Mouse (Mus musculus): ENCODE measurements around the gene Noct. TPM values are rescaled to one million over a fixed set of nuclear protein-coding genes. Genes with fewer than 3 reads are reported as not detected.
A peak's percentile ranks its signal among the peaks of the same experiment; 100 is the strongest.

Gene Noct
- polyA plus RNA-seq, 1 experiment, result 8.2 TPM

DNA sequence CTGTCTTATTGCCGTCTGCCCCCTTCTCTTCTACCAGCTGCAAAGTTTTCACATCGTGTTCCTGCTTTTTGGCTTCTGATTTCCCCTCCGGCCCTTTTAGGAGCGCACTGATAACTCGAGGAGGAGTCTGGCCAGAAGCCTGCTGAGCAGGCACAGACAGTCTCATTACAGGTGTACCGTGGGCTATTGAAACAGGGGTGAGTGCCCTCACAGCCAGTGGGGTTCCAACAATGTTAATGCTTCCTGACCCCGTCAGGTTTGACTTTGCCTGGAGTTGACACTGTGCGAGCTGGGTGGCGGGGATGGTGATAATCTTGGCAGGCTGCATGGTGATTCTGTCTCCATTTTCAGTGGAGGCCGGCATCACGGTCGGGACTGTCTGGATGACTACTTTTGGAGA, 32.2 kb downstream of the Noct start:
- Histone ChIP-seq H3K4me1 (ENCODE audit: control insufficient read depth, insufficient read depth, low read length) (no peaks in the 10 kb centered on the region), H3K4me3 (replicated peaks; ENCODE audit: extremely low read depth, low read depth, low read length) (no peak overlapping the region)
- 83% methylated on average over 12 of the region's 12 CpGs for WGBS
- DNase-seq, result no peak
- no peak for TF ChIP-seq POLR2A (IDR thresholded peaks at IDR 0.05; ENCODE audit: borderline replicate concordance, extremely low read depth, low read depth, low read length)
- no peak for TF ChIP-seq CTCF (IDR thresholded peaks at IDR 0.05; ENCODE audit: insufficient read depth, low read length)

DNA sequence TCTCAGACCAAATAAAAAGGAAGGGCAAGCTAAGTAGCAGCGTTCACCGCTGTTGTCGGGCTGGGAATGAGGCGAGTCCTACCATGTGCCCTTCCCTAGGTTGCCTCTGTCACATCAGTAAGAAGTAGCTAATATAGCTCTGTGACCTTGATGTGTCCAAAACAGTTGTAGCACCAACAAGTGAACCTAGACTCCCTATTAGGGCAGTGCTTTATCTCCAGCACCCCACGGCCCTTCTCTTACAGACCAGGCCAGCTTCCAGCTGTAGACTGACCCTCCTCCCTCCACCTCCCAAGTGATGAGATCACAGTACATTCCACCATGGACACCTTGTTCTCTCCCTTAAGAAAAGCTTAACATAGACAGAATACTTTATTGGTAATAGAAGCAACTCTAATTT, 33.8 kb downstream of the Noct start:
- H3K4me3 ChIP-seq (replicated peaks; ENCODE audit: extremely low read depth, low read depth, low read length), result no peak overlapping the region
- 89% methylated on average over 5 of the region's 5 CpGs for WGBS
- no peak for DNase-seq
- TF ChIP-seq CTCF (IDR thresholded peaks at IDR 0.05; ENCODE audit: insufficient read depth, low read length) (no peak), POLR2A (IDR thresholded peaks at IDR 0.05; ENCODE audit: borderline replicate concordance, extremely low read depth, low read depth, low read length) (no peak)
- no peaks in the 10 kb centered on the region for H3K4me1 ChIP-seq (ENCODE audit: control insufficient read depth, insufficient read depth, low read length)

DNA sequence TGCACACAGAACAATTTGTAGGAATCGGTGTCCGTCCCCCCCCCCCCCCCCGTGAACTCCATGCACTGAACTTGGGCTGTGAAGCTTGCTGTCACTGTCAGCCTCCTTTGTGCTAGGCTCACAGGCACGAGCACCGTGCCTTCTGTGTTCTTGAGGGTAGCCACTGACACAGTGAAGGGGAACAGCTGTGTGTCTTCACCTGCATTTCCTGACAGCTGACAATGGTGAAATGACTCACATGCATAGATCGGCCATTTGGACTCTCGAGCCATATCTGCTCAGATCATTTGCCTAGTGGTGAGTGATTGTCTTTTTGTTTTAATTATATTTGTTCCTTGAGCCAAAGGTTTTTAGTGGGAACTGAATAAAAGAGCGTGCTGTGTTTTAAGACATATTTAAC, 38.7 kb downstream of the Noct start:
- 74% methylated on average over 8 of the region's 8 CpGs for WGBS
- TF ChIP-seq POLR2A (IDR thresholded peaks at IDR 0.05; ENCODE audit: borderline replicate concordance, extremely low read depth, low read depth, low read length) (no peak), CTCF (IDR thresholded peaks at IDR 0.05; ENCODE audit: insufficient read depth, low read length) (no peak)
- DNase-seq, result no peak
- Histone ChIP-seq H3K4me1 (ENCODE audit: control insufficient read depth, insufficient read depth, low read length) (peaks cover 4% of the 10 kb centered on the region; the same call in 1 of the 2 replicates), H3K4me3 (replicated peaks; ENCODE audit: extremely low read depth, low read depth, low read length) (no peak overlapping the region)

DNA sequence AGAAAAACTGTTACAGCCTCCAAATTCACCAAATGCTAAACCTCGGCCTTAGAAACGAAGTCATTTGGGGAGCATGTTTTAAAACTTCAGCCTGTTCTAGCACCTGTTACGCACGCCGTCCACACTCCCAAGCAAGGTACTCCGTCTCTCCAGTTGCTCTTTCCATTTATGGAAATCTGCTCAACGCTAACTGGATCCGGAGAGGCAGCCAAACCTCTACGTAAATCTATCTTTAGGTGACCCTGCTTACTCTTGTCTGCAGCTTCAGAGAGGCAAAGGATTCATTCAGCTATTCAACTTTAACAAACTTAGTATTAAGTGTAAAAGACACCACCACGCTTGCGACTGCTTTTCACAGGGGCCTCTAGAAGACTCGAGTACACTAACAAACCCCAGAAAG, 44.2 kb downstream of the Noct start:
- Histone ChIP-seq H3K4me3 (replicated peaks; ENCODE audit: extremely low read depth, low read depth, low read length) (no peak overlapping the region), H3K4me1 (ENCODE audit: control insufficient read depth, insufficient read depth, low read length) (peaks cover 12% of the 10 kb centered on the region)
- DNase-seq, result no peak
- WGBS, result 62% methylated on average over 12 of the region's 12 CpGs
- TF ChIP-seq POLR2A (IDR thresholded peaks at IDR 0.05; ENCODE audit: borderline replicate concordance, extremely low read depth, low read depth, low read length), result no peak
- TF ChIP-seq CTCF (IDR thresholded peaks at IDR 0.05; ENCODE audit: insufficient read depth, low read length), result no peak

DNA sequence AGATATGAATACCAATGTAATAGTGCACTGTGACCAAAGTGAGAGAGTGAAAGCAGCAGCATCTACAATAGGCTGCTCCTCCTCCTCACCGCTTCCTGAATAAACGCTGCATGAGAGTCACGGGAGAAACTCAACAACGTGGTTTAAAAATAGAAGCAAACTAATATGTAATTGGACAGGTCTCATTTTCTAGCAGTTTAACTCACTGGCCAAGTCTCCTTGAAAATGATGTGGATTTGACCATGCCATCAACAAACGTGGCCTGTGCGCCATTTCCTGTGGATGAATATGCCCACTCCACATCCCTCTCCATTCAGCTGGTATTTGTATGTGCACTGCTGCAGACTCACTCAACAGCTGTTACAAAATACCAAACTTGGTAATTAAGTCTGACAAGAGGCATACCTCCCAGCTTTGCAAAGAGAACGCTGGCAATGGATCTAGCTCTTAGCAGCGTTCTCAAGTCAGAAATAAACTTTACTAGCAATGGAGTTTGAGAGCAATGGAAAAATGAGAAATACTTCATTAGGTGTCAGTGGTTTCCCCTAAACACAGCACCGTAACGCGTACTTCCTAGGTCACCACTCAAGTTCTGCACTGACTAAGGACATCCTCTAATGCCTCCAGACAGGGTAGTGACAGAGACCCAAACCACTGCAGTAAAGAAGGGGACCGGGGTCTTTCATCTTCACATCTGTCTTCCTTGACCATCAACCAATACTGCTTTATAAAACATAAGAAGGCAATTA, 46.0 kb downstream of the Noct start:
- TF ChIP-seq POLR2A (IDR thresholded peaks at IDR 0.05; ENCODE audit: borderline replicate concordance, extremely low read depth, low read depth, low read length) (no peak), CTCF (IDR thresholded peaks at IDR 0.05; ENCODE audit: insufficient read depth, low read length) (no peak)
- 21% methylated on average over 12 of the region's 12 CpGs for WGBS
- no peak overlapping the region for H3K4me3 ChIP-seq (replicated peaks; ENCODE audit: extremely low read depth, low read depth, low read length)
- no peak for DNase-seq
- peaks cover 14% of the 10 kb centered on the region for H3K4me1 ChIP-seq (ENCODE audit: control insufficient read depth, insufficient read depth, low read length)

DNA sequence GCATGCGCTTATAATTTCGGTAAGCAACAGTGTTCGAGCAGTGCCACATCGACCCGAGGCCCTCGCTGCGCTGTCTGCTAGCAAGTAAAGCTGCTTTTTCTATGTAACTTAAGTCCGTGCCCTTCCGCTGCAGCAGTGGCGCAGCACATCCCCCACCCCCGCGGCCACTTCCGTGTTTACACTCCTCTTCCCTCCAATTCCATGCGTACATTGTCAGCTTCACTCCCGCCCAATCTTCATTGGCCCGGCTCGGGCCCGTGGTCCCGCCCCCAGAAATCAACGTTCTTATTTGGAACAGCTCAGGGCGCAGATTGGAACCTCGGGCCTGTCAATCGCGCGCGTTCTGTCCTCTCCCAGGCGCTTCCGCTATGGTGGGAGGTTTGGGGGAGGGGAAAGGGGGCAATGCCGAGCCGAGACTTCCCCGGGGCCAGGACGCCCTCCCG, 51.7 kb downstream of the Noct start:
- H3K4me3 ChIP-seq (replicated peaks; ENCODE audit: extremely low read depth, low read depth, low read length), result peak overlapping the region; percentile 94
- under 1% methylated on average over 32 of the region's 33 CpGs for WGBS
- peaks cover 6% of the 10 kb centered on the region for H3K4me1 ChIP-seq (ENCODE audit: control insufficient read depth, insufficient read depth, low read length)
- peak; percentile 79; the same call in 1 of the 2 replicates for TF ChIP-seq POLR2A (IDR thresholded peaks at IDR 0.05; ENCODE audit: borderline replicate concordance, extremely low read depth, low read depth, low read length)
- TF ChIP-seq CTCF (IDR thresholded peaks at IDR 0.05; ENCODE audit: insufficient read depth, low read length), result no peak
- DNase-seq, result peak; percentile 95

DNA sequence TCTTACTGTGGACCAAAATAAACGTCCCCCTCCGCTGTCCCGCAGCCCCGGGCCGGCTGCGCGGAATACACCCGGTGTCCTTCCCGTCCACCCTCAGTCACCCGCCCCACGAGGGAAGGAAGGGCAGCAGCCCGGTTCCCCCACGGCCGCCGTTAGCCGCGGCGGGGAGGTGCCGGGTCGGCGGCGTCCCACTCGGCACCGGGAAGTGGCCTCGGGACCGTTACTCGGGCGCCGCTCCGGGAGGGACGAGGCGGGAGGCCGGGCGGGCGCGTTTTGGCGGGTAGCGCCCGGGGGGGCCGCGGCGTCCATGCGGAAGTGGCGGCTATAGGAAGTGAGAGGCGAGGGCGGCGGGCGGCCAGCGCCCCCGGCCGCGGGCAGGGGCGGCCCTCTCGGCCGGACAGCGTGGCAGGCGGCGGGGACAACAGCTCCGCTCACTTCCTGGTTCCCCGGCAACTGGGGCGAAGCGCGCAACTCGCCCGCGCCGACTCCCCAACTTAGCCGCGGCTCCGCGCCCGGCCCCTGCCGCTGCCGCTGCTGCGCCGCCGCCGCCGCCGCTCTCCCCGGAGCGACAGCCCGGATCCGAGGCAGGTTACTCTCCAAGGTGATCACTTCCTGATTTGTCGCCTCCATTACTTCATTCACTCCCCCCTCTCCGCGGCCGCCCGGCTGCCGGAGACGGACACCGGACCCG, 52.3 kb downstream of the Noct start:
- TF ChIP-seq POLR2A (IDR thresholded peaks at IDR 0.05; ENCODE audit: borderline replicate concordance, extremely low read depth, low read depth, low read length) (no peak), CTCF (IDR thresholded peaks at IDR 0.05; ENCODE audit: insufficient read depth, low read length) (no peak)
- no peak for DNase-seq
- Histone ChIP-seq H3K4me1 (ENCODE audit: control insufficient read depth, insufficient read depth, low read length) (peaks cover 6% of the 10 kb centered on the region), H3K4me3 (replicated peaks; ENCODE audit: extremely low read depth, low read depth, low read length) (peak overlapping the region; percentile 94)
- under 1% methylated on average over 67 of the region's 93 CpGs for WGBS

DNA sequence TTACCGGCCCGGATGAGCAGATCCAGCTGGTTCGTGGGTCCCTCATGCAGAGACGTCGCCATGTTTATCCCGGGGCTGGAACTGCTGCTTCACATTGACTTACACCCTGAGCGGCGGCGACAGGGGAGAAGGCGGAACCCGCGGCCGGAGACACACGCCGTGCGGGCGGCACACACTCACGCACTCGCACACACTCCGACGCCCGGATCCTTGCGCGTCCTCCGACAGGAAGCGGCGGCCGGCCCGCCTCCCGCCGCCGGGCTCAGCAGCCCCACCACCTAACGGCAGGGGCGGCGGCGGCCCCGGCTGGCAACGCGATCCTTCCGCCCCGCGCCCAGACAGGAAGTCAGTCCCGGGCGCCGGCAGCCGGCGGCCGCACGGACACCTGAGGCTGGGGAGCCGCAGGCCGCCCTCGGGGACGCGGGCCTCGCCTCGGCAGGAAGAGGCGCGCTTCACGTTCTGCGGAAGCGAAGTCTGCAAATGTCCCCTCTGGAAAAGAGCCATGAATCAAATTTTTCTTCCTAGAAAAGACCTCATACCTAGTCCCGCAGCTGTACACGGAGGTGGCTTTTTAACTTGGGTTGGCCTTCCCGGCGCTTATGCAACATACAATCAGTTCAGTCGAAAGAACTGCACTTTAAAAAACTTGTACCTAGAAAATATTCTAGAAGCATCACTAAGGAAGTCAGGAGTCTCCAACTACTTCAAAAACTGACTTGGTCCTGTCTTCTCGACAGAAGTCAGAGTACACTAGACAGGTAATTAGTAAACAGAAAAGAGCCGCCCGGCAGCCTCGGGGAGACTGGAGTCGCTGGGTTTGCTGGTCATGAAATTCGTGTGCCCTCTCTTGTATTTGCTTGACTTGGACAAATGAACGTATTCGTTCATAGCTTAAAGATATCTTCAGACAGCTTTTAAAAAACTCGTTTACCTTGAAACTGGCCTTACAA, 53.2 kb downstream of the Noct start:
- peak; percentile 69 for TF ChIP-seq POLR2A (IDR thresholded peaks at IDR 0.05; ENCODE audit: borderline replicate concordance, extremely low read depth, low read depth, low read length)
- TF ChIP-seq CTCF (IDR thresholded peaks at IDR 0.05; ENCODE audit: insufficient read depth, low read length), result no peak
- Histone ChIP-seq H3K4me3 (replicated peaks; ENCODE audit: extremely low read depth, low read depth, low read length) (peak overlapping the region; percentile 94), H3K4me1 (ENCODE audit: control insufficient read depth, insufficient read depth, low read length) (peaks cover 6% of the 10 kb centered on the region)
- DNase-seq, result peak; percentile 79
- WGBS, result 1% methylated on average over 75 of the region's 75 CpGs

DNA sequence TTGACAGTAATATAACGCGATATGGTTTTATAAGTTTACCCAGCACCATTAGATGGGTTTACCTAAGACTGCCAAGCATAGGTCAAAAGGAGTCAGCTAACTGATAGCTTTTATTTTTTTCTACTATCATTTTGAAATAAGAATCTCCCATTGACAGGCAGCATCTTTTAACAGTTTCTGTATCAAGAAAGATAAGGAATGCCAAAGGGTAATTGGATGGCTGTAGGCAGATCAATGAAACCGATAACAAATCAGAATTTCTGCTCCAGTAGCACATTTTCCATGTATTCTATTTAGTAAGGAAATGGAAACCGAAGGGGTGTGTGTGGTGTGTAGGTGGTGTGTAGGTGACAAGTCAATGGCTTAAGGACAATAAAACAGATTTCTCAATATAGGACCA, 54.2 kb downstream of the Noct start:
- TF ChIP-seq POLR2A (IDR thresholded peaks at IDR 0.05; ENCODE audit: borderline replicate concordance, extremely low read depth, low read depth, low read length) (no peak), CTCF (IDR thresholded peaks at IDR 0.05; ENCODE audit: insufficient read depth, low read length) (no peak)
- WGBS, result 72% methylated on average over 4 of the region's 4 CpGs
- no peak for DNase-seq
- Histone ChIP-seq H3K4me3 (replicated peaks; ENCODE audit: extremely low read depth, low read depth, low read length) (no peak overlapping the region), H3K4me1 (ENCODE audit: control insufficient read depth, insufficient read depth, low read length) (peaks cover 6% of the 10 kb centered on the region)
